Mouse (Mus musculus) cerebellum, adult 9-10 months (tissue): Measurements from ENCODE around the gene Btbd35f12.
"Not testable (repeated sequence)": the region's sequence is repeated elsewhere in the genome, so short reads cannot be mapped to it uniquely, and the experiment has no call there.

Source experiments
- DNase-seq: peaks from one replicate; pipeline ENCODE4 v3.0.0; 2022

Btbd35f12 gene

GRCm38 (mm10) chrX:33313079-33313478, at the start of gene Btbd35f12:
Gene Btbd35f12 (plus strand): TSS chrX:33313379.
- DNase-seq, result not testable (repeated sequence)

GRCm38 (mm10) chrX:33353254-33353653, 40.1 kb downstream of the Btbd35f12 start:
- not testable (repeated sequence) for DNase-seq
